Mouse (Mus musculus) c-Kit-positive CD71-negative TER-119-negative erythroid progenitor cells, embryonic 14.5 days (primary cell): ENCODE data around the gene Det1.

Experiments
- DNase-seq: peaks from one replicate; pipeline ENCODE4 v3.0.0-alpha.2; 2013; ENCODE audit warnings: low read depth

The Det1 gene

GRCm38 (mm10) chr7:78846737-78847434, at the start of gene Det1:
Gene Det1 (minus strand): TSS chr7:78847263.
- peak; percentile 90 for DNase-seq

- peak; percentile 99 for DNase-seq
Measured at GRCm38 (mm10) chr7:78895653-78896333, 48.7 kb upstream of the Det1 start, which contains the start of gene Aen. Gene Aen (plus strand): TSS chr7:78895854.

DNA sequence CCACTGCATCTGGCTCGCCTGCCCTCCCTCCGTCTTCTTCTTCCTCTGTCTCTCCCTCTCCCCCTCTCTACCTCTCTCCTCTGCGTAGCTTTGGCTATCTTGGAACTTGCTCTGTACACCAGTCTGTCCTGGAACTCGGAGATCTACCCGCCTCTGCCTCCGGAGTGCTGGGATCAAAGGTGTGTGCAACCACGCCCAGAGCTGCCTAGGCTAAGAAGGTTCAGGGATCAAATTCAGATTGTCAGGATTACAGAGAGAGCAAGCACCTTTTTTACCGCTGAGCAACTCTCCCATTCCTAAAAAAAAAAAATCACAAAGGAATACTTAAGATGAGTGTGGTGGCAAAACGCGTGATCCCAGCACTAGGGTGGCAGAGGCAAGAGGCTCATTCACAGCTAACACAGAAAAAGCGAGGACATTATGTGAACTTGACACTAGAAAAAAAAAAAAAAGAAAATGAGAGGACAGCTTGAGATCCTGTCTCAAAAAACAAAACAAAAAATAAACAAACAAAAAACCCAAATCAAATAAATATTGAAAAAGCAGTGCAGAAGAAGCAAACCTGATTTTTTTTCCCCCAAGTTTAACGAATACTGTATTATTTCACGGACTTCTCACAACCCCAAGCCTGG, 48.1 kb upstream of the Det1 start:
- no peak for DNase-seq

DNA sequence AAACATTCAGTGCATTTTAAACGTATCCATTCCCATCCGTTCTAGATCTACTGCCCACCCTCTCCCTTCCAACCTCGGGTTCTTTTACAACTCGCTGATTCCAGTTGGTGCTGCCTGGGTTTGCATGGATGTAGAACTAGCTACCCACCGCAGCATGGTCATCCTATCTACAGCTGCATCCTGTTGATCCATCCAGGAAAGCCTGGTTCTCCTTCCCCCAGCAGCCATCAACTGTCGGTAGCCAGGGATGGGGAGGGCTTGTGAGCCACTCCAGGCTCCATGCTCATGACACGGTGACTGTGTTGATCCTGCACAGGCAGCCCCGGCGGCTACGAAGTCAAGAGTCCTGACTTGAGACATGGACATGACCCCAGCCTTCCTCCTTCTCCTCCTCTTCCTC, 46.9 kb upstream of the Det1 start:
- no peak for DNase-seq

DNA sequence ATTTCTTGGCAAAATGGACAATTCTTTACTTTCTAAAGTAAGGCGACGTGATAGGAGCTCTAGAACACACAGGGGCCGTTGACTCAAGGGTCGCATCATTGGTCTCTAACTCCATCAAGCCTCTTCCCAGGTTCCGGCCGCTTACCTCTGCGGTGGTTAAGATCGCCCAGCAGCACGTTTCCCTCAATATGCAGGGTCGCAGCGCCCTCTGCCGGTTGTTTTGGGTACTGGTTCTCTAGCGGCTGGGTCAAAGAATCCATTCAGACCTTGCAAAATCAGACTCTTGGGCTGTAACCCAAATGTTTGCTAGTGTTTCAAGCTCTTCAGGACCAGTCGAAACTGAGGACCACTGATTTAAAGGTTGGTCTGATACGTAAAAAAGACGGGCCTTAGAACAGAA, 43.6 kb upstream of the Det1 start:
- peak; percentile 82 for DNase-seq

DNA sequence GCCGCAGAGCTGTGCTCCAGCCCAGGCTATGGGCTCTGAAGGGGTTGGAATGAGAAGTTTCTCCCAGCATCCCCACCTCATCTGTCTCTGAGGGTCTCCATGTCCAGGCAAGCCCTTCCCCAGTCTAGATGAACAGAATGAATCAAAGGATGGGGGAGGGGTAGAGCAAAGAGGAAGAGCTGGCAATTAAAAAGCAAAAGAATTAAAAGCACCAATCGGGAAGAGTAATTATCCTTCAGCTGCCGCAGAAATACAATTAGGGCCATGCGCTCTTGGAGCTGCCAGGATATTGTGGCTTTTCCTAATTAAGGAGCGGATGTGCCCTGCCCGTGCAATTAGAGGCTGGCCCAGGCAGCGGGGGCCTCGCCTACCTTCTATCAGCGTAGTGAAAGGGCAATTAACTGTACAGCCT, 40.4 kb upstream of the Det1 start:
- DNase-seq: no peak

GRCm38 (mm10) chr7:78886496-78886895, 39.4 kb upstream of the Det1 start:
- DNase-seq: no peak

- DNase-seq: no peak
Measured at GRCm38 (mm10) chr7:78885404-78885803, 38.3 kb upstream of the Det1 start.

- no peak for DNase-seq
Measured at GRCm38 (mm10) chr7:78884139-78884538, 37.1 kb upstream of the Det1 start.

- no peak for DNase-seq
Measured at GRCm38 (mm10) chr7:78883726-78884060, 36.6 kb upstream of the Det1 start.

DNA sequence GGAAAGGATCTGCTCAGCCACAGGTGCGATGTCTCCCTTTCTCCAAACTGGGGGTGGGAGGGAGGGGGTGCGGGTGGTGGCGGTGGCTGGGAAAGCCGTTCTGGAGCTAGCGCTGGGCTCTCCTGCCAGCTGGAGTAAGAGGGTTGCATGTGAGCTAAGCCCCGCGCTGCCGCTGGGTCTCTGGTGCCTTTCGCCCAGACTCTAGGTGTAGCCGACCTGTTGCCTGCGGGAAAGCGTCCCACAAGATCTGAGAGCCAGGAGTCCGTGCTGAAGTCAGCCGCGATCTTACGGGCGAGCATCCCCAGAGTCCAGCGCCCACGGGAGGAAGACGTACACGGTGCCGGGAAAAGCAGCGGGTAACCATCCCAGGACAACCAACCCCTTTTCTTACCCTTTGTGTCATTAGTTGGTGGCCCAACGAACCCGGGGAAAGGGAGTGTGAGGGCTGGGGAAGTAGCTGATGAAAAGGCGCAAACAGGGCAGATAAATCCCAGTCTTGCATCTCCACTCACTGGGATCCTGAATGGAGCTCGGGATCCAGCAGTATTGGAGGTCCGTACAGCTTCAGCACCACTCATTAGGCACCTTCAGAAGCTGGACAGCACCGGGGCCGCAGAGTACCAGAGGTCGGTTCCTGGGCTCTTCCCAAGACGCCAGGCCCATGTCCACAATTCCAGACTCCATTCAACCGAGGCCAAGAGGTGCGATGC, 36.1 kb upstream of the Det1 start:
- DNase-seq: no peak

- no peak for DNase-seq
Measured at GRCm38 (mm10) chr7:78882469-78882837, 35.4 kb upstream of the Det1 start.

GRCm38 (mm10) chr7:78881607-78882468, 34.8 kb upstream of the Det1 start:
- no peak for DNase-seq

DNA sequence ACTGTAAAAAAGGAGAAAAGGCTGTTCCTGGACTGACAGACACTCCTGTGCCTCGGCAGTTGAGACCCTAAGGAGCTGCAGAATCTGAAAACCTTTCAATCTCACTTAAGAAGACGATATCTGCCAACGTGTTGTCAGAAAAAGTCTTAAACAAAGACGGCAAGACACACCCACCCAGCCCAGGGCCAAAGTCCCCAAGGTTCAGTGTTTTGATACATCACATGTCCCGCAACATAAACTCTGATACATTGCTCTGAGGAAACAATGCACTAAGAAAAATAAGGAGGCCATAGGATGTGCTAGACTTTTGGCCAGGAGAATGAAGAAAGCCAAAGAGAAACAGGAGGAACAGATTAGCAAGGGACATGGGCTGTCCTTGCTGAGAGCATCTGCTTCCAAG, 25.8 kb upstream of the Det1 start:
- no peak for DNase-seq

- DNase-seq: no peak
Measured at GRCm38 (mm10) chr7:78872366-78872765, 25.3 kb upstream of the Det1 start.

DNA sequence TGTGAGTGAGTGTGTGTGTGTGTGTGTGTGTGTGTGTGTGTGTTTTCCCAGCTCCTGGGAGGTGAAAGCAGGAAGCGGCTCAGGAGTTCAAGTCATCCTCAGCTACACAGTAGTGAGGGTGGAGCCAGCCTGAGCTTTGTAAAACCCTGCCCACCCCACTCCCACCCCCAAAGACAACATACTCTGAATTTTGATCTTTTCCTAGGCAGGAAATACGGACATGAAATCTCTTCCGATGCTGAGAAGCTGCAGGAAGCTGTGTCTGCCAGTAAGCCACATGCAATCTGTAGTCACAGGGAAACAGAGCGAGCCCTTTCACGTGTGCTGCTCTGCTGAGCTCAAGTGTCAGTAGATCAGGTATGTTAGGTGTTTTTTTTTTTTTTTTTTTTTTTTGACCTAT, 21.7 kb upstream of the Det1 start:
- DNase-seq: no peak

DNA sequence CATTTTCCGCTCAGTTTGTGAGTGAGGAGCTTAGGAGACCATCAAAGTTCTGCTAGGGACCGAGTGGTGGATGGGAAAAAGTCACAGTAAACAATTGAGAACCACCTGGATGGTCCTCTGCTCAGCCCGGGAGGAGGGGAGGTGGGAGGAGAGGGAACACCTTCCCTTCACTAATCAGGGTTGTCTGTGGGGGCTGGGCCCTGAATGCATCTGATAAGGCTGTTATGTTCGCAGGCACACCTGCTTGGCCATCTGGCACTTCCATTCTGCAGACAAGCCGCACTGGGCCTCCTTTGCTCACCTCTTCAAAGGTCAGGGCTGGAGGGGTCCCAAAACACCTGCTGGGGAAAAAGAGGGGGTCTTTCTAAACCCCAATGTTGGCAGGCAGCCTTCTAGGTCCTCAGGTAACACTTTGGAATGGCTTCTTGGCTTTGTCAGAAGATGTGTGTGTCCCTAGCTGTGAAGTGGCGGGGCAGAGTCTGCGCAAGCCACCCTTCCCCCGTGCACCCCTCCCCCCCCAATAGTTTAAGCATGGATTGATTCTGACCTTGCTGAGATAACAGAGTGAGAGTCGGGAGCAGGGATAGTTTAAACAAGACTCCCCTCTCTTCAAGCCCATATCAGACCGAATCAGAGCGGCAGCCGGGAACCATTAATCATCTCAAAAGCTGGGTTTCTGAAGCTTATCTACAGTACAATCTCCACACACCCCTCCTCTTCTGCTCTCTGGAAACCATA, 18.3 kb upstream of the Det1 start:
- DNase-seq: no peak

DNA sequence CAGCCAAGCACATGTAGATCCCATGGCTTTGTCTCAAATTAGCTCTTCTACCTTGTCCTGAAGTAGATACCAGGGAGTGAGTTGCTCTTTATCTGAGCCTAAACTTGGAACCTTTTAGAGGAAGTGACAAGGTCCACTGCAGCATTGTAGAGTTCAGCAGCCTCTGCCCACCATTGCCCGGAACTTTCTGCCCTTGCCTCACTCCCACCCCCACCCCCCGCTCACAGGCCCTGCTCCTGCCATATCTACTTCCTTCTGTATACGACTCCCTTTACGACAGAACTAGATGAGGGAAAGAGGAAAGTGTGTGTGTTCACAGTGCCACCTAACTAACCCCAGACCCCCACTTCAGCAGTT, 17.4 kb upstream of the Det1 start:
- DNase-seq: no peak

- DNase-seq: no peak
Measured at GRCm38 (mm10) chr7:78863796-78864445, 16.9 kb upstream of the Det1 start.

DNA sequence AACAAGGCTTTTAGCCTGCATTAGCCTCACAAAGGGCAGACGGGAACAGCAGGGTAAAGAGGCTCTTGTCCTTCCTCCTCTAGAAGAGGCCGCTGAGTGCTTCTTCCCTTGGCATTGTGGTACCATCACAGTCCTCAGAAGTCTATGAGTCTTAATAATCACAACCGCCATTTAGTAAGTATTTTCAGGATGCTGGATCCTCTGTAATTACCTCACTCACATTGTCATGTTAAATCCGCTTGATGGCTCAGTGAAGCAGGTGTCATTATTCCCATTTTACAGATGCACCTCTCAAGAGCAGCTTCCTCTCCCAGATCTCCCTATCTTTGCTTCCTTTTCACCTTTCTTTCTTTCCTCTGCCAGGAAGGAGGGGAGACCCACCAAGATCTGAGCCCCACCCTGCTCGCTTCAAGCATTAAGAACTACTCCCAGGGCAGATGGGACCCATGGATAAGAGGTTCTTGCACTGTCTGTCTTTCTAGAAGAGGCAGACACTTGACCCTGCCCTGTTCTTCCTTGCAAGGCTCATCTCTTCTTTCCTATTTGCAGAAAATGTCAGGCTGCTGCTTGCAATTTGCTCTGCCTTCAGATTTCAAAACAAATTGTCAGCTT, 8.1 kb upstream of the Det1 start:
- no peak for DNase-seq
